Mouse (Mus musculus) layer of hippocampus, adult 11-12 months (tissue): ENCODE measurements around the gene Sla2.
"Not testable (repeated sequence)": the region's sequence is repeated elsewhere in the genome, so short reads cannot be mapped to it uniquely, and the experiment has no call there.

Experiments used
- DNase-seq: peaks from one replicate; pipeline ENCODE4 v3.0.0; 2022; ENCODE audit warnings: low spot score

Sla2 gene

DNA sequence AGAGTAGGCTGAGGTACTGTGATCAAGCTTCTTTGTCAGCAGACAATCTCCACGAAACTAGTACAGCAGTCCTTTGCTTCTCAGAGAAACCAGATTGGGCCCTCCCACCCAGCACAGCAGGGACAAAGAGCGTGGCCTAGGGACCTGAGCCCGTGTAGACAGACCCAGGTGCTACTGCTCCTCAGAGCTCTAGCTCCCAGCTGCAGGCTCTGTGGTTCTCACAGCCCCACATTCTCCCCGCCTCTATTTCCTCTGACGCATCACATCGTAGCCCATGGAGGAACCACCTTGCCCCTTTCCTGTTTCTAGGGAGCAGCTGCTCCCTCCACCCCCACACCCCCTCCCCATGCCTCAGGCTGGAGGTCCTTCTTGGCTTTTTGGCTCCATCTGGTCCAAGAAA is at the start of gene Sla2:
TSS of gene Sla2 (minus strand) at position 176 of the 400 bp plus-strand sequence.
- no peak for DNase-seq

DNA sequence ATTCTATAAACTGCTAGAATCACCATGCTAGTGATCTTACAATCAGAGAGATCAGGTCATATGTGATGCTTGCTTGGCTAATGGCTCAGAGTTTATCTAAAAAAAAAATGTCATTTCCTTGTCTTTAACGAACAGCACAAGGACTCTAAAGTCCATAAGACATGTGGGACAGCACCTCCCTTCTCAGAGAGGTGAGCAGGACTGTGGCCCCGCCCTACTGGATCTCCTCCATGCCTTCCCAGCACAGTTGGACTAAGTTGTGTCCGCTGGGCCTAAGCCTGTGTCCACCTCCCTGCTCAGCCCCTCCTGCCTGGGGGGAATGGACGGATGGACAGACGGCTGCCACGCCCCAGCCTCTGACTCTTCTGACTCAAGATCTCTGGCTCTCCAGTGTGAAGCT is 48.0 kb upstream of the Sla2 start:
- no peak for DNase-seq

DNA sequence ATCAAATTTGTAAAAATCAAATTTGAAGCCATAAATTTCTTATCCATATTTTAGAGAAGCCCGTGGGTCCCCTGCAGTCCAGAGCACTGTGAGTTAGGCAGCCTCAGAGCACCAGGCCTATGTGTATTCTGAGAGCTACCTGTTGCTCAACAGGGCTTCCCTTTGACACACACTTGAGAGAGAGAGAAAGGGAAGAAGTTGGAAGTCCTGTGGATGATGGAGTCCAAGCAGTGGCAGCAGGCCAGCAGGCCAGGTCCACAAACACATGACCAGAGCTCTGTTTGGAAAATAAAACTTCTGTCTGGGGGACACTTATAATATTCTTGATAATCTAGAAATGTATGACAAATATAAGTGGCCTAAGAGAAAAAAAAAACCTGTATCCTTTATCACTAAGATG is 46.4 kb upstream of the Sla2 start:
- DNase-seq: no peak

DNA sequence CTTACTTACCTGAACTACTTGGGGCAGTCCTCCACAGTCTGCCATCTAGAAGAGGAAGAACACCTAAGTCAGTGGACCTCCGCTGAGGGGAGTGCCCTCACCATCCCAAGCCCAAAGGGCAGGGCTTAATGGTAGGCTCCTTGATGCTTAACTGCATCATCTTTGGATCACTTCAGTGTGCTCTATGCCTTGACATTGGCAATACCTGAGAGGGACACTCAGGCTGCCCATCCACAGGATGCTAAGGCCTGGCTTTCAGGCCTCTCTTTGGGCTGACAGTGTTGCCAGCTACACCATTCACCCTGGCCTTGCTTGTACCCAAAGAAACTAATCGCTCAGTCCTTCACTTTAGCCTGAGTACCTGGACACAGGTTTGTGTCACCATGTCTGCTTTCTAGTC is 44.4 kb upstream of the Sla2 start:
- no peak for DNase-seq

DNA sequence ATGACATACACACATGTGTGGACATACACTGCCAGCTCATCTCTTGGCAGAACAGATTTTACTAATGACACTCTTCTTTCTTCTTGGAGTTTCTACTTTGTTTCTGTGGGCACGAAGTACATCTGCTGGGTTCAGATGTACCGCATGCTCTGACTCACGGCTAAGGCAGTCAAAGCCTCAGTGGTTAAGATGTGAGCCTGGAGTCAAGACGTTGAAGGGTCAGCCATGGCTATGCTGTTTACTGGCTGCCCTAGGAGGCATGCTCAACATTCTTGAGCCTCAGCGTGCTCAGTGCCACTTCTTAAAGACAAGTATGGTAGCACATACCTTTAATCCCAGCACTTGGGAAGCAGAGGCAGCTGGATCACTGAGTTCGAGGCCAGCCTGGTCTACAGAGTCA is 43.6 kb upstream of the Sla2 start:
- DNase-seq: no peak

DNA sequence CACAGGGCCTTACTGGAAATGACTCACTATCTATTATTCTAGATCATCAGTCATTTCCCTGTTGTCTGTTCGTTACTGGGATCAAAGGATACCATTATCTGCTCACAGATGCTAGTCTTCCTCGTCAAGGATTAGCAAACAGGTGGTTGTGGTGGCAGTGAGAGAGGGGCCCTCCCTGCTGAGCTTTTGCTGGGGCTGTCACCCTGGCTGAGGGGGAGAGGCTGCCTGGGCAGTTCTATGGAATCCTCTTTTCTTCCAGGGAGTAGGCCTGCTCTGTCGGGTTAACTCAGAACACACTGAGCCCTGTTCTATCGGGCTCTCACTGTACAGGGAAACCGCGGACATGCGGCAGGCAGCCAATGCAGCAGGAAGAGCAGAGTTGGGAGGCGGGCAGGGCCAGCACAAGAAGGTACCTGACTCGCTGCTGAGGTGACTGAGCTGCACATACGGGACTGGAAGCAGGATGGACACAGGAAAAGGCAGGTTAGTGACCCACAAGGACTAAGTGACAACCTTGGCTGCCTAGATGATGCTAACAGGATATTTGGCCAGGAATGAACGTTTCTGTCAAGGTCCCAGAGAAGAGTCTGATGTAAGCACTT is 42.6 kb upstream of the Sla2 start:
- DNase-seq: no peak

DNA sequence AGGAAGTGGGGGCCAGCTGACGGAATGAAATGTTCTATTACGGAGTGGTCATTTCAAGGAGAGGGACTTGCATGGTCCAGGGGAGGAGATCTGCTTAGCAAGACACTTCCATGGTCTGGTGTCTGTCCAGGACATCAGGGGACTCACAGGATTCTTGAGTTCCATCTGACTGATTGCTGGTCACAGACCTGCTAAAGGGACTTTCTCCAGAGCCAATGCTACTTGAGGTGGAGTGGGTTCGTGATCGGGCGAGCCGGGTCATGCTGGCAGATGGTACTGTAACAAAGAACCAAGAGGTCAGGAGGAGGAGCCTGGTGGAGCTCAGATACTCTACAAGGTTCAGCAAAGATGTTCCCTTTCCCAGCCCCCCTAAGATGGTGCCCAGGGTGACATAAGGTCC is 41.6 kb upstream of the Sla2 start:
- DNase-seq: no peak

DNA sequence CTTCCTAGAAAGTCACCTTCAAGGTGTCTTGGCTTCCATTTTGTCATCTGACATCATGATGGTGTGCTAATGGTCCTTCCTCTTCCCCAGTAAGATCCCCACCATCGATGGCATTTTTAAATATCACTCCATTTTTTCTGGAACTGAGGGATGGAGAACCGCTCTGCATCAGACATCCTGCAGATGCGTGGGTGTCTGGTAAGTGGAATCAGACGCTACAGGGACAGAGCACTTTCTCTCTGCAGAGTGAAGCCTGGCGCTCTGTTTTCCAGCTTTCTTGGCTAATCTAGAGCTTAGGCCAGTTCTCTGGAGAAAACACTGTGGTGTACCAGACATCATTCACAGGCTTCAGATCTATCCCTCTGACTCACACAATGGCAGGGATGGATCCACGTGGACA is 40.7 kb upstream of the Sla2 start:
- no peak for DNase-seq

DNA sequence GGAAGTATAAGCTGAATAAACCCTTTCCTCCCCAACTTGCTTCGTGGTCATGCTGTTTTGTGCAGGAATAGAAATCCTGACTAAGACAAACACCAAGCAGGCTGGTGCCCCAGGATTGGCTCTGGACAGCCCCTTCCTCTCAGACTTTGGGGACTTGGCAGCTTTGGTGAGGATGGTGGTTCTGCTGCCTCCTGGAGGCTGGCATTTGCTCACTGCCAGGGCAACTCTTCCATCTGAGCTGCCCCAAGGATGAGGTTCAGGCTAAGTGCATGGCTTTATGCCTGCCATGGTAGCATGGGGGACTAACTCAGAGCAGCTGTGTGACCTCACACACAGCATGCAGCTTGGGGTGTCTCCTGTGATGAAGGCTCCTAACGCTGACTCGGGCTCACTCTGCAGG is 38.6 kb upstream of the Sla2 start:
- DNase-seq: not testable (repeated sequence)

DNA sequence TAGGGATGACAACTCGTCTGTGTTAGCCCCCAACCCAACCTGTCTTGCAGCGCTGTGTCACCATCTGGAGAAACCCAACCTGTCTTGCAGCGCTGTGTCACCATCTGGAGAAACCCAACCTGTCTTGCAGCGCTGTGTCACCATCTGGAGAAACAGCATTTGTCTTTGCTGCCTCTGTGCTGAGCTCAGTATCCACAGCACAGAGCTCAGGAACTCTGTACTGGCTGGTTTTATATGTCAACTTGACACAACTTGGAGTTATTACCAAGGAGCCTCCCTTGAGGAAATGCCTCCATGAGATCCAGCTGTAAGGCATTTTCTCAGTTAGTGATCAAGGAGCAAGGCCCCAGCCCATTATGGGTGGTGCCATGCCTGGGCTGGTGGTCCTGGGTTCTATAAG is 38.1 kb upstream of the Sla2 start:
- DNase-seq: not testable (repeated sequence)

DNA sequence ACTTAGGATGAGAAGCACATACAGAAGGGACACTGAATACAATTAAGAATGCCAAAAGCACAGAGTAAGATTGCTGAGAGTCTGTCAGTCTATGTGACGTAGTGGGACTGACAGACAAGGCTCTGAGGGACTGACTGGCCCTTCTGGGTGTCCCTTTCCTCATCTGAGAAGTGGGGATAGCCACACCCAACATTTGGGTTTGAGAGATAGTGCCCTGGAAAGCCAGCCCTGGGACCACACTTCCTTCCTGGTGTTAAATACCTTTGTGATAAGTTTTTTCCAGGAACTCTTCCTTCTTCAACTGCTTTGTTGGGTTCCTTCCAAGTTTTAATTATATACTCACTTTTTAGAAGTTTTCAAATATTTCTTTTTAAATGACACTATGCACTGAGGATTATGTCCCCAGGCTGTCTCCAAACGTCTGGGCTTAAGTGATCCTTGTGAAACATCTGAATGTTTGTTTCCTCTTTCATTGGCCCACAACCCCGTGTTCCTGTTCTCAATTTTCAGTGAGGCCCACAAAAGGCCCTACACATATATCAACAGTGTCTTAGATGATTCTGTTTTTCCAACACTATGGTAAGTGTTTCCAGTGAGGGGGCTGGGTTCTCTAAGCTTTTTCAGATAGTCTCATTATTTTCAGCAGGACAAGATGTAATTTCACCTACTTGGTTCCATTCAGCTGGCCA is 37.4 kb upstream of the Sla2 start:
- DNase-seq: no peak

DNA sequence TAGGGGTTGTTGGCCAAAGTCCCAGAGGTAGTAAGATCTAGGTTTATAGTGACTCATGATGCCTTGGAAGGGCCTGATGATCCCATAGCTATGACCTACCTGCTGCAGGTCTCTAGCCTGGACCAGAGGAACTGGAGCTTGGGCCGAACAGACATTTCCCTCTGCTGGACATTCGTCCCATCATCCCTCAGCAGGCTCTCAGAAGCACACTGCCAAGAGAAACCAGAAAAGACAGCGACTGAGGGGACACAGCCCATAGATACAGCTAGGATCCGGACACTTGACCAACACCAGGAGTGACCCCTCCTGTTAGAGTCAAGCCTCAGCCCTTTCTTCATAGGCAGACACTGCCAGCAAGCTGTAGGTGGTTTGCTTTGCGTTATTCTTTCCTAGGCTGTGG is 36.1 kb upstream of the Sla2 start:
- DNase-seq: no peak

DNA sequence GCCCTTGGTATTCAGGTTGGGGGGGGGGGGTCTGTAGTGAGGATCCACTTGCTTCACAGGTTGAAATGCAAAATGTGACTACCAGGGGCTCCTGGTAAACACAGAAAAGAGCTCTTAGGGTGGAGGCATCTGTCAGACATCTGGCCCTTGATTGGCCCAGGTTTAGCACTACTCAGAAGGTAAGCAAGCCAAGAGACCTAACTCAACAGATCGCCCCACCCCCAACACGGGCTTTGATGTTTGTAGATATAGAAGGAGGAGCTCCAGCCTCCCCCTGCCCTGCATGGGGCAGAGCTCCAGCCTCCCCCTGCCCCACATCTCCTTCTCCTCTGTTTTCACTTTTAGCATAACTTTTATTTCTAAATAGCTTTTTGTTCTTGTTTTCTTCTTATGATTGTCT is 32.8 kb upstream of the Sla2 start:
- DNase-seq: no peak

DNA sequence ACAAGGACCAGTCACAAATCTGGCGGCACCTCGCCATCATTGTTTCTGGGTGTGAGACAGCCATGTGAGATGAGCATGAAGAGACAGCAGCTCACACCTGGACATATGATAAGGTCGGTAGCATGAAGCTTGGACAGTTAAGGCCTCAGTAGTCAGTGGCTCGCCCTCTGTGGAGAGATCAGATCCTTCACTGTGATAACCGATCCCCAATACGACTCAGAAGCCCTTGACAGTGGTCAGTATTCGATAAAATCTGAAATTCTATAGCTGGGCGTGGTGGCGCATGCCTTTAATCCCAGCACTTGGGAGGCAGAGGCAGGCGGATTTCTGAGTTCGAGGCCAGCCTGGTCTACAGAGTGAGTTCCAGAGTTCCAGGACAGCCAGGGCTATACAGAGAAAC is 32.2 kb upstream of the Sla2 start:
- DNase-seq: not testable (repeated sequence)

DNA sequence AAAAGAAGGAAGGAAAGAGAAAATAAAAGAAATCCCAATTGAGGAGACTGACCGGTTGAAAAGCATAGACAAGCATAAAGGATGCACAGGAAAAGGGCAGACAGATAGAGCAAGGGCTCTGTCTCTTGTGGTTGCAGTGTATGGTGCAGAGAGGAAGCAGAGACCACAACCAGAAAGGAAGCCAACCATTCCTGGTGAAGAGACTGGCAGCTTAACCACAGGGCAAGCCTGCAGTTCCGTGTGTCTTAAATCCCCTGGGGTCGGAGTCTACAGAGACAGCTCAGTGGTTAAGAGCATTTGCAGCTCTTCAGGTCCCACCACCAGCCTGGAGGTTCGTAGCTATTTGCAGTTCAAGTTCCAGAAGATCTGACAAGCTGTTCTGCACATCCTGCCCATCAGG is 31.6 kb upstream of the Sla2 start:
- DNase-seq: no peak

DNA sequence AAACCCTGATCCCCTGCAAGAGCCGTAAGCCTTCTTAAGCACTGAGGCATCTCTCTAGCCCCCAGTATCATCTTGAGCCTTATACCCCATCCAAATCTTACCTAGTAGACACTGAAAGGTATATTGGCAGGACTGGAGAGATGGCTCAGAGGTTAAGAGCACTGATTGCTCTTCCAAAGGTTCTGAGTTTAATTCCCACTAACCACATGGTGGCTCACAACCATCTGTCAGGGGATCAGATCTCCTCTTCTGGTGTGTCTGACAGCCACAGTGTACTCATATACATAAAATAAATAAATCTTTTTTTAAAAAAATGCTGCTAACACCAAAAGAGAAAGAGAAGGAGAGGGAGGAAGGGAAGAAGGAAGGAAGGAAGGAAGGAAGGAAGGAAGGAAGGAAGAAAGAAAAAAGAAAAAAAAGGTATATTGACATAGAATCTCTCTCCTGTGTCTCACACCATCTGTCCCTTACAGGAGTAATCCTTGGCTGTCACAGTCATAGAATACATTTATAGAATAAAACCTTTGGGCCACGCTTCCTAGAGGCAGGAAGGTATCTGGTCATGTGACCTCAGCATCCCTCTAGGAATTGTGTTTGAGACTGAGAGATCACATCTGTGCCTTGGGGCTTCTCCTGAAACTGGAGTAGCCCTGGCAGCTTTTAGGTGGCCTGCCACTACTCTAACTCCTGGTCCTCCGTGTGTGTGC is 29.6 kb upstream of the Sla2 start:
- no peak for DNase-seq

DNA sequence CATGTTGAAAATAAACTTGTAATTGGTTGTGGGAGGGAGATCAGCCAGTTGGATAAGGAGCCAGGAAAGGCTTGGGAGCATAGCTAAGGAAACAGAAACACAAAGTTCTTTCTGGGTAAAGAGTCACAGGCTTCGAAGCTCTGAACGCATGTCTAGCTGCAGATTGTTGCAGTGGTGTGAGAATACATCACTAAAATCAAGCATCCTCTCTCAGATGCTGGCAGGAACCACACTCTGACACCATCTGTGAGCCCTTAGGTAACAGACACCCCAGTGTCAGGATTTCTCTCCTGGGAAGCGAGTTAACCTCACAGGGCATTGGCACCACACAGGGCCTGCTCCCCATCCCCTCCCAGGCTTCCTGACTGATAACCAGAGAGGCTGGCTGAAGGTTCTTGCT is 28.6 kb upstream of the Sla2 start:
- no peak for DNase-seq

DNA sequence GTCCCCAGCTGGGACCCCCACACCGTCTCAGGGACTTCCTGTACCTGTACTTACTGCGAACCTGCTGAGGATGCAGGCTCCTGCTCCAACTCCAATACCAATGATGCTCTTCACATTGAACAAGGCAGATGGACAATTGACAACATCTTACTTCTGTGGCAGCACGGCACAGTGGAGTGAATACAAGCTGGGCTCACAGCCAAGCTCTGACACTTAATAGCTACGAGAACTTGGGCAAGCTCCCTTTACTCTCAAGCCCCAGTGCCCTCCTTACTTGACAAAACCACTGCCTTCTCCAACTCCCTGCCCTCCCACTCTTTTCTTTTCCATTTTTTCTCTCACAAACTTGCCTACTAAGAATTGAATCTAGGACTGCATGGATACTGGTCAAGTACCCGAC is 26.2 kb upstream of the Sla2 start:
- no peak for DNase-seq

DNA sequence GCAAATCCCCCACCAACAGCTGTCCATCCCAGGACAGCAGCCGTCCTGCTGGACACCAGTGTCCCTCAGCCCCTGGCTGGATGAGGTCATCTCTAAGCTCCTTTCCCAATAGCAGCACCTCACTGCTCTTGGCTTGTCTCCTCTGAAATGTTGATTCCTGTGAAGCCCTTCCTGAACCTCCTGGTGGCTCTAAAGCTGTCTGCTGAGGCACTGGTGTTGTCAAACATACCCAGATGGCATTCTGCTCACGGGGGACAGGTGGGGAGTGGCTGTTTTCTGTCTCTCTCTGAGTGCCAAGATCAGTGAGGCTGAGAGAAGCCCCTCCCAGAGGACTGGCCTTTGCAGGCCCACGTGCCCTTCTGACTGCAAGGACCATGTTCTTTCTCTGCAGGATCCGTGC is 18.9 kb upstream of the Sla2 start:
- DNase-seq: not testable (repeated sequence)

DNA sequence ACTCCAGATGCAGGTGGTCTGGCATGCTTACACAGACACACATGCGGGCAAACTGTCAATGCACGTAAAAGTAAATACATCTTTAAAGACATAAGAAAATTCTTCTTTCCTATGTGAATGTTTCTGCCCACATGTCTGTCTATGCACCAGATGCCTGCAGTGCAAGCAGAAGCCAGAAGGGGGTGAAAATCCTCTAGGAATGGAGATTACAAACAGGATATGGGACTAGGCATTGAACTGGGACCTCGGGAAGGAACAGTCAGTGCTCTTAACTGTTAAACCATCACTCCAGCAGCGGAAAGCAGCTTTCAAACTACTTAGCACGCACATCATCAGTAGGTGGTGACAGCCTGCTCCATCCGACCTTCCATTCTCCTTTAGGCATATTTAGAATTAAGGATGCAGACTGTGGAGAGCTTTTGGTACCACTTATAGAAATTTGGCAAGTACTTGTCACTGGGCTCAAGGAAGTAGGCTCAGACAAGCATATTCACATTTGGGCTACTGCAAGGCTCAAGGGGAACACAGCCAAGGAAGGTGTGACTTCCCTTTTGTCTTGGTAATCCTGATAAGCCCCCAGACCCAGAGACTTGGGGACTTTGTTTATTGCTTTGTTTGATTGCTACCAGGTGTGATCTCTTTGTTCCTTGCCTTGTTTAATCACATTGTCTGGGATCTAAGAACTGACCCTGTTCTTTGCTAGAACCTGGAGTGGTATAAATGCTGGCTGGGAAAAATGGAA is 18.2 kb upstream of the Sla2 start:
- DNase-seq: peak; percentile 83

DNA sequence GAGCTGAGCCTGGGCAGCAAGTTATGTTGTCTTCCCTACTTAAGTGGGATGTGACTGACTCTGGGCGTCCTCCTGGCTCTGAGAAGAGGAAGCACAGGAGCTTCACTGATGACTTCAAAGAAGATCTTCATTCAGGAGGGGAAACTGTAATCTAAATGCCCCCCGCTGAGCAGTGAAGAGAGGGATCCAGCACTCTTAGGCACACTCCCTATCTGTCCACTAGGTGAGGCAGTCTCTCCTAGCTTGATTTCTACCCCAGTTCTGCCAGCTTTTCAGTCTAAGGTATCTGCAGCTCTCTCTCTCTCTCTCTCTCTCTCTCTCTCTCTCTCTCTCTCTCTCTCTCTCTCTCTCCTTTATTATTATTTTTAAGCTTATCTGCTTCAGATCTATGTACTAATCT is 16.4 kb upstream of the Sla2 start:
- no peak for DNase-seq

DNA sequence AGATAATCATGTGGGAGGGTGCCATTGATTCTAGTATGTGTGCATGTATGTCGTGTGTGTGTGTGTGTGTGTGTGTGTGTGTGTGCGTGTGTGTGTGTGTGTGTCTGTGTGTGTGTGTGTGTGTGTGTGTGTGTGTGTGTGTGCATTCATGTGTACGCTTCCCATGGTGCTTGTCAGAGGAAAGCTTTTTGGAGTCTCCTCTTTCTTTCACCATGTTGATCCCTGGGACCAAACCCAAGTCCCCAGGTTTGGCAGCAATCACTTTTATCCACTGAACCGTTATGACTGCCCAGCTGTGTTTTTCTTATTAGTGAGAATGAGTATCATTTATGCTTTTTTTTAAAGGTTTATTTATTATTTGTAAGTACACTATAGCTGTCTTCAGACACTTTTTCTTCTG is 15.4 kb upstream of the Sla2 start:
- DNase-seq: not testable (repeated sequence)

DNA sequence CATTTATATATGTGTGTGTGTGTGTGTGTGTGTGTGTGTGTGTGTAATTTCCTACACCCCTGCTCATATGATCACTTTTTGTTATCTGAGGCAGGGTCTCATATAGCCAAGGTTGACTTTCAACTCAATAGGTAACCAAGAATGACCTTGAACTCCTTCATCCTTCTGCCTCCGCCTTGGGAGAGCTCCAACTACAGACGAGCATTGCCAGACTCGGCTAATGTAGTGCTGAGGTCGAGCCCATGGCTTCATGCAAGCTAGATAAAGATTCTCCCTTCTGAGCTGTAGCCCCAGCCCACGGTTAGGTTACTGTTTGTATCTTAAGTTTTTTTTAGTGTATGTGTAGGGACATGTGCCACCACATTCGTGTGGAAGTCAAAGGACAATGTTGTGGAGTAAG is 14.9 kb upstream of the Sla2 start:
- no peak for DNase-seq
